Mouse (Mus musculus) colon, adult 2 months (tissue): ENCODE data around the gene Bsnd. TPM values are rescaled to one million over a fixed set of nuclear protein-coding genes. Genes with fewer than 3 reads are reported as not detected.

Experiments used
- polyA plus RNA-seq: library from polyadenylated mRNA; depleted of rRNA; stranded (reverse); fragments of >200 nt; gene quantifications from 2 replicates; pipeline ENCODE4 v1.2.3, GENCODE M21; 2012; rRNA removed

The Bsnd gene
- polyA plus RNA-seq = not detected in 2 replicates

GRCm38 (mm10) chr4:106492116-106492515, at the start of gene Bsnd:
TSS of gene Bsnd (minus strand) at chr4:106492283.

Other genes with a start within 250 kb of the Bsnd start
- gene Usp24, start 176.1 kb downstream of the Bsnd start, polyA plus RNA-seq = 7.9 and 8.1 TPM in 2 replicates
- gene Pcsk9, start 28.0 kb downstream of the Bsnd start, polyA plus RNA-seq = 11.0 and 17.9 TPM in 2 replicates
- 130 and 177 TPM in 2 replicates for gene Dhcr24, start 68.8 kb upstream of the Bsnd start, polyA plus RNA-seq
- not detected in 2 replicates for gene Lexm, start 125.0 kb upstream of the Bsnd start, polyA plus RNA-seq
- 94.4 and 121 TPM in 2 replicates for gene Ttc22, start 130.1 kb upstream of the Bsnd start, polyA plus RNA-seq
- 8.4 and 9.5 TPM in 2 replicates for gene Pars2, start 158.8 kb upstream of the Bsnd start, polyA plus RNA-seq
- gene Ttc4, start 186.7 kb upstream of the Bsnd start, polyA plus RNA-seq = 39.6 and 39.7 TPM in 2 replicates
- gene Mroh7, start 238.6 kb upstream of the Bsnd start, polyA plus RNA-seq = 1.1 and 1.4 TPM in 2 replicates
- gene Fam151a, start 241.6 kb upstream of the Bsnd start, polyA plus RNA-seq = 0.20 and 0.24 TPM in 2 replicates